Mouse (Mus musculus) c-Kit-positive CD71-positive TER-119-positive erythroid progenitor cells, embryonic 14.5 days (primary cell): ENCODE measurements around the gene Gja5.
"Not testable (repeated sequence)": the region's sequence is repeated elsewhere in the genome, so short reads cannot be mapped to it uniquely, and the experiment has no call there.

ENCODE experiments used
- DNase-seq: peaks from one replicate; pipeline ENCODE4 v3.0.0-alpha.2; 2013; ENCODE audit warnings: low spot score

Gja5 gene

DNA sequence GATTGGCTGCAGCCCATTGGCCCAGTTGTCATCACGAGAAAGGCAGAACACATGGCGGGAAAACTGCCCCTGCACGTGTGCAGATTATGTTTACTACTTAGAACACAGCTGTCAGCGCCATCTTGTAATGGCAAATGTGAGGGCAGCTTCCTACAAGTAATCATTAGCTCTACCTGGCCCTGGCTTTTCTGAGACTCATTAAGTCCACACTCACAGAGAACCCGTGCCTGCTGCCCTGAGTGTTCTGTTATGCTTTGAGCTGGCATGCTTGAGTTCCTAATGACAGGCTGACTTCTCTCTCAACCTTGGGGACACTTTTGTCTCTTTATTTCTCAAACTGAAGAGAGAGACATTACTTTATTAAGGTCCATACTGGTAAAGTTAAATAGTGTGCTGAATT lies 199.5 kb downstream of the Gja5 start:
- DNase-seq: not testable (repeated sequence)

DNA sequence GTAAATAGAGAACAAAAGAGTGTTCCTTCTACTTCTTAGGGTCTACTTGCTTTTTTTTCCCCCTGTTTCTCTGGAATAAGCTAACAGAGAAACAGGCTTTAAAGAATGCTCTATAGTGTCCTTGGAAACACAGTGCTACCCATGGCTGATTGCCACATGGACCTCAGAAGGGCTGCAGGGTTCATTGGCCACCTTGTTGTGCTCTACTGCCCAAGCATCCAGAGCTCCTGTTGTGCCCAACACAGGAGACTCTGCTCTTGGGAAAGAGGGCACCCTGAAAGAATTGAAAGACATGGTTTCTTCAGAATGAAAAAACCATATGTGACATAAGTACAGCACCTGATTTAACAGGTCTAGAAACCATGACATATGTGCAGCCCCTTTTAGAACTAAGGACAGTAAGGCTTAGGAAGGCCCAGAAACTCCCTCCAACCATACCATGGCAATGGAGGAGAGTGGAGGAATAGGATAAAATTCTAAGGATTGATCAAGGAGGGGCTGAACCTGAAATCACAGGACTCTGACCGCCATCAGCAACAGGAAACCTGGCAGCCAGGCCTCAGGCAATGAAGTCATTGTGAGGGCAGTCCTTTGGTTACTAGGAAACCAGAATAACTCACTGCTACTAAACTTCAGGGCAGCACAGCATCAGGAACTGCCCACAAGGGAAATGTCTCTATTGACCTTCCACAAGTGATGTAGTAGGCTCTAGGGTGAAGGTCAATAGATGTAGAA lies 200.4 kb downstream of the Gja5 start:
- DNase-seq: no peak

DNA sequence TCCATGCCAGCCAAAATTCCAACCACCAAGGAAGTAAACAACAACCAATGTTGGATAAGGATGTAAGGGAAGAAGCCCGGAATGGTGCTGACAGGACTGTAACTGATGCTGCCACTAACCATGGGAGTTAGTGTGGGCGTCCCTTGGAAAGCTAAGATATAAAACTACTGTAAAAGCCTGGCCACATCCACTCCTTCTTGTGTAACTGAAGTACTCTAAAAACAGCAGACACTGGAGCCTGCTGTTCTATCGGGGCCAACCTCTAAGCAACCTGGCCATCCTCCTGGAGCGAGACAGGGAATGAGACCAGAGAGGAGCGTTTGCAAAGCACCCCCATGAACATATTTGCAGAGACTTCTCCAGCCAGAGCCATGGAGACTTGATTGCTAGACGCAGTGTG lies 213.0 kb downstream of the Gja5 start:
- DNase-seq: no peak

DNA sequence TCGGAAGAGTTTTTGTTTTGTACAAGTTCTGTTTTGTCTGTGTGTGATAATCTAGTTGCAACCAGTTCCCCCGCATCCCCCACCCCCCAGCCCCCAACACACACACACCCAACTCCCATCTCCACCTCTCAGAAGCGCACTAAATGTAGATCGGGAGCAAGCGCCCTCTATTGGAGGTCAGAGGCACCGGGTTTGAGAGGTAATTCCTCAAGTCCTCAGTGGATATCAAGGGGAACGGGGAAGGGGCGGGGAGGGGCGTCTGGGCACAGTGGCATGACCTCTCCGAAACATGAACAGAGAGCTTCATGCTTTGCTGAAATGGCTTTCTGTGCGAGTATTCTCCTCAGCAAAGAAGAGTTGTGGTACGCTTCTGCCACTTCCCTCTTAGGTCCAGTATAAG lies 213.8 kb downstream of the Gja5 start:
- no peak for DNase-seq

DNA sequence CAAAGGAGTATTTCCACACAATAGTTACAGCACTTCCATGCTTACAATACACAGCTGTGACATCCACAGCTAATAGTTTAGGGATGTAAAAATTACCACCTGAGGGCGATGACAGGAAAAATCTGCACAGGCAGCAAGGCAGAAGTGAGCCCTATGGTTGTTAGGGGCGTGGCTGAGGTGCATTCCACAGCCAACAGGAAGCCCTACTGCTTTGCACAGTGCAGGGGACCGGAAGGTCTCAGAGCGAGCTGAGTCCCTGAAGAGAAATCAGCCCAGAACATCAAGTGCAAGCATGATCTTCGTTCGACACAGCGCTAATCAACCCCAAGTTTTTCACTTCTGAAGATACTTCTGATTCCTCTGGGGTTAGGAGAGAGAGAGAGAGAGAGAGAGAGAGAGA lies 219.7 kb downstream of the Gja5 start:
- no peak for DNase-seq
